Mouse (Mus musculus) brown adipose tissue, adult 24 weeks (tissue): ENCODE data around the gene H3f3a. TPM values are rescaled to one million over a fixed set of nuclear protein-coding genes. Genes with fewer than 3 reads are reported as not detected.
A peak's percentile ranks its signal among the peaks of the same experiment; 100 is the strongest.

Source experiments
- H3K27ac ChIP-seq: fragments of 200-500 bp; replicated peaks from 2 replicates; pipeline ENCODE4 v1.5.1; 2012; ENCODE audit warnings: low read depth, mild to moderate bottlenecking, low read length
- H3K4me1 ChIP-seq: fragments of 200-500 bp; 2 replicates; pipeline ENCODE4 v1.6.1; 2012; ENCODE audit warnings: low read length, mixed read lengths; ENCODE audit not compliant: control insufficient read depth, insufficient read depth, insufficient read length
- H3K4me3 ChIP-seq: fragments of 200-500 bp; 2 replicates; pipeline ENCODE4 v1.5.1; 2012; ENCODE audit warnings: low read depth, mild to moderate bottlenecking, low read length, moderate library complexity; ENCODE audit not compliant: insufficient read depth
- polyA plus RNA-seq: library from polyadenylated mRNA; stranded (reverse); fragments of >200 nt; gene quantifications from 2 replicates; pipeline ENCODE4 v1.2.4, GENCODE M21; 2012; ENCODE audit not compliant: missing spikeins, insufficient read depth, insufficient read length

Gene H3f3a
- polyA plus RNA-seq, 1 experiment: 419 TPM

GRCm38 (mm10) chr1:180767541-180768333 is 46.0 kb downstream of the H3f3a start:
- Histone ChIP-seq H3K4me3 (peak overlapping the region; percentile 100), H3K4me1 (peaks cover 5% of the 10 kb centered on the region; the same call in 1 of the 2 replicates)

GRCm38 (mm10) chr1:180766557-180766956 is 47.2 kb downstream of the H3f3a start:
- Histone ChIP-seq H3K27ac (0 out of 2 replicates have a peak overlapping the region, but pooled peaks have one; percentile 10), H3K4me1 (peaks cover 5% of the 10 kb centered on the region; the same call in 1 of the 2 replicates), H3K4me3 (no peak overlapping the region)

More at GRCm38 (mm10) chr1:180767541-180768333, 46.0 kb downstream of the H3f3a start:
- H3K27ac ChIP-seq: peak overlapping the region; percentile 94

GRCm38 (mm10) chr1:180765393-180765792 is 48.4 kb downstream of the H3f3a start:
- Histone ChIP-seq H3K4me3 (no peak overlapping the region), H3K27ac (no peak overlapping the region), H3K4me1 (peaks cover 5% of the 10 kb centered on the region; the same call in 1 of the 2 replicates)

GRCm38 (mm10) chr1:180763828-180764227 is 49.9 kb downstream of the H3f3a start:
- H3K4me1 ChIP-seq: peaks cover 3% of the 10 kb centered on the region; the same call in 1 of the 2 replicates
- H3K27ac ChIP-seq: no peak overlapping the region

GRCm38 (mm10) chr1:180763307-180763706 is 50.4 kb downstream of the H3f3a start:
- H3K4me1 ChIP-seq: no peaks in the 10 kb centered on the region
- H3K27ac ChIP-seq: no peak overlapping the region
- H3K4me3 ChIP-seq: peak overlapping the region; percentile 19

More at GRCm38 (mm10) chr1:180763828-180764227, 49.9 kb downstream of the H3f3a start:
- H3K4me3 ChIP-seq: peak overlapping the region; percentile 19

GRCm38 (mm10) chr1:180762679-180763078 is 51.1 kb downstream of the H3f3a start:
- Histone ChIP-seq H3K4me1 (no peaks in the 10 kb centered on the region), H3K27ac (no peak overlapping the region), H3K4me3 (no peak overlapping the region)

- Histone ChIP-seq H3K4me1 (no peaks in the 10 kb centered on the region), H3K4me3 (no peak overlapping the region), H3K27ac (no peak overlapping the region)
Observed at GRCm38 (mm10) chr1:180762180-180762579, 51.6 kb downstream of the H3f3a start.

GRCm38 (mm10) chr1:180757956-180758520 is 55.7 kb downstream of the H3f3a start:
- Histone ChIP-seq H3K4me1 (no peaks in the 10 kb centered on the region), H3K27ac (no peak overlapping the region), H3K4me3 (no peak overlapping the region)

GRCm38 (mm10) chr1:180757252-180757955 is 56.3 kb downstream of the H3f3a start:
- no peak overlapping the region for H3K4me3 ChIP-seq
- H3K4me1 ChIP-seq: no peaks in the 10 kb centered on the region
- H3K27ac ChIP-seq: no peak overlapping the region

GRCm38 (mm10) chr1:180756711-180757110 is 57.0 kb downstream of the H3f3a start:
- H3K4me1 ChIP-seq: no peaks in the 10 kb centered on the region
- H3K27ac ChIP-seq: no peak overlapping the region
- no peak overlapping the region for H3K4me3 ChIP-seq

GRCm38 (mm10) chr1:180754376-180754775 is 59.4 kb downstream of the H3f3a start:
- Histone ChIP-seq H3K4me3 (no peak overlapping the region), H3K27ac (no peak overlapping the region), H3K4me1 (no peaks in the 10 kb centered on the region)

GRCm38 (mm10) chr1:180752115-180752514 is 61.6 kb downstream of the H3f3a start:
- Histone ChIP-seq H3K27ac (no peak overlapping the region), H3K4me1 (no peaks in the 10 kb centered on the region), H3K4me3 (no peak overlapping the region)
